21 mouse cellular contexts compared by ENCODE assay signal in genomic region chr7:82531376-82531775, GRCm38 (mm10).
DNase-seq lines count a peak whose midpoint lies in the region; ATAC-seq and TF ChIP-seq lines count a peak whose summit lies in the region.
"Had no signal": no experiment of that assay in that cellular context is flagged by ENCODE, and none has a peak within 500 bp of the region (broad histone marks: within the 10 kb centered on the region; RNA-seq: fewer than 3 reads in every experiment).

No protein-coding gene starts in this region.

- 0 out of 2 replicates have a peak, but pooled peaks cover 2% of the 10 kb centered on the region for H3K4me1 ChIP-seq in stomach, postnatal 0 days (replicated peaks; ENCODE audit: control insufficient read depth, insufficient read depth)
- H3K4me1 ChIP-seq: forebrain, embryonic 13.5 days; hindbrain, embryonic 10.5 days; limb, embryonic 12.5 days; liver, embryonic 15.5 days; midbrain, embryonic 10.5 days had no signal

- no peak overlapping the region for H3K4me3 ChIP-seq in stomach, postnatal 0 days (ENCODE audit: low read depth, low read length)
- H3K4me3 ChIP-seq: embryonic facial prominence, embryonic 12.5 days; forebrain, embryonic 13.5 days; hindbrain, embryonic 10.5 days; intestine, embryonic 15.5 days; limb, embryonic 12.5 days; liver, embryonic 15.5 days; midbrain, embryonic 10.5 days; myocyte had no signal

- peak; percentile 26 for DNase-seq in gastrocnemius, adult 18-20 months (ENCODE audit: low spot score)
- DNase-seq in gastrocnemius, postnatal 10 days = no peak
- DNase-seq in layer of hippocampus, adult 8-10 months (ENCODE audit: low spot score in 2 of 2) = peak; percentile 6 to 19
- DNase-seq in layer of hippocampus, postnatal 10 days (ENCODE audit: low spot score in 2 of 2) = no peak
- DNase-seq in cerebellum, adult 9-11 months = peak; percentile 56
- no peak for DNase-seq in stomach, postnatal 0 days (ENCODE audit: low spot score)
- no peak for DNase-seq in adrenal gland, adult (ENCODE audit: inconsistent age in 2 of 2, low spot score in 1 of 2)
- DNase-seq: adrenal gland, postnatal 25 days; layer of hippocampus, postnatal 36 days; lung, postnatal 14 days; thymus, postnatal 36 days had no signal

- no peaks in the 10 kb centered on the region for H3K27me3 ChIP-seq in stomach, postnatal 0 days (ENCODE audit: control insufficient read depth, insufficient read depth, low read length)
- H3K27me3 ChIP-seq: embryonic facial prominence, embryonic 12.5 days; forebrain, embryonic 13.5 days; intestine, embryonic 15.5 days; limb, embryonic 12.5 days; liver, embryonic 15.5 days had no signal

- H3K9ac ChIP-seq in stomach, postnatal 0 days (ENCODE audit: low read length) = no peak overlapping the region
- H3K9ac ChIP-seq: embryonic facial prominence, embryonic 12.5 days; forebrain, embryonic 13.5 days; intestine, embryonic 15.5 days; limb, embryonic 12.5 days; liver, embryonic 15.5 days had no signal

- peak overlapping the region; percentile 45; the same call in 1 of the 2 replicates for H3K27ac ChIP-seq in stomach, postnatal 0 days (replicated peaks)
- H3K27ac ChIP-seq: embryonic facial prominence, embryonic 12.5 days; forebrain, embryonic 13.5 days; hindbrain, embryonic 10.5 days; intestine, embryonic 15.5 days; kidney, postnatal 0 days; limb, embryonic 12.5 days; liver, embryonic 15.5 days; midbrain, embryonic 10.5 days had no signal

- no peak for ATAC-seq in stomach, postnatal 0 days (ENCODE audit: low FRiP score, low TSS enrichment)
- ATAC-seq in erythroid progenitor cell, adult 5-6 weeks (replicated peaks; ENCODE audit: low FRiP score, poor library complexity, severe bottlenecking) = no peak
- ATAC-seq: forebrain, embryonic 13.5 days; intestine, embryonic 15.5 days had no signal

- 77% methylated on average over 7 of the region's 7 CpGs for WGBS in stomach, postnatal 0 days

- TF ChIP-seq CTCF in stomach, postnatal 0 days (IDR thresholded peaks at IDR 0.05; ENCODE audit: low read depth) = no peak

- H3K9me3 ChIP-seq in stomach, postnatal 0 days (ENCODE audit: control insufficient read depth, low read length) = no peaks in the 10 kb centered on the region
- H3K9me3 ChIP-seq: embryonic facial prominence, embryonic 12.5 days; forebrain, embryonic 13.5 days; hindbrain, embryonic 10.5 days; intestine, embryonic 15.5 days; limb, embryonic 12.5 days; liver, embryonic 15.5 days; midbrain, embryonic 10.5 days had no signal

- no peak overlapping the region for H3K4me2 ChIP-seq in stomach, postnatal 0 days (replicated peaks; ENCODE audit: low read depth)
- H3K4me2 ChIP-seq: embryonic facial prominence, embryonic 12.5 days; forebrain, embryonic 13.5 days; intestine, embryonic 15.5 days; limb, embryonic 12.5 days; liver, embryonic 15.5 days had no signal

- no peak for TF ChIP-seq EP300 in stomach, postnatal 0 days (optimal IDR thresholded peaks at IDR 0.05)

- no peaks in the 10 kb centered on the region for H3K36me3 ChIP-seq in stomach, postnatal 0 days (ENCODE audit: control insufficient read depth, insufficient read depth, low read length)
- H3K36me3 ChIP-seq: embryonic facial prominence, embryonic 12.5 days; hindbrain, embryonic 10.5 days; intestine, embryonic 15.5 days; limb, embryonic 12.5 days; liver, embryonic 15.5 days; midbrain, embryonic 10.5 days had no signal

Comparison
In these comparisons a context has a peak if more than half of its experiments do, and no peak if none do; other contexts are left out.
1. DNase-seq: peak in gastrocnemius, adult 18-20 months (single experiment), layer of hippocampus, adult 8-10 months (2 of 2) and cerebellum, adult 9-11 months (single experiment); none in gastrocnemius, postnatal 10 days (single experiment), layer of hippocampus, postnatal 10 days (0 of 2), stomach, postnatal 0 days (single experiment) and adrenal gland, adult (0 of 2).